Mouse (Mus musculus) neural tube, embryonic 10.5 days (tissue): ENCODE data around the gene Hebp1.

Experiments
- DNase-seq: peaks from one replicate; pipeline ENCODE4 v3.0.0-alpha.2; 2017; ENCODE audit warnings: low spot score; ENCODE audit errors: extremely low spot score

Hebp1 gene

GRCm38 (mm10) chr6:135162311-135162710 lies 35.5 kb downstream of the Hebp1 start:
- no peak for DNase-seq

DNA sequence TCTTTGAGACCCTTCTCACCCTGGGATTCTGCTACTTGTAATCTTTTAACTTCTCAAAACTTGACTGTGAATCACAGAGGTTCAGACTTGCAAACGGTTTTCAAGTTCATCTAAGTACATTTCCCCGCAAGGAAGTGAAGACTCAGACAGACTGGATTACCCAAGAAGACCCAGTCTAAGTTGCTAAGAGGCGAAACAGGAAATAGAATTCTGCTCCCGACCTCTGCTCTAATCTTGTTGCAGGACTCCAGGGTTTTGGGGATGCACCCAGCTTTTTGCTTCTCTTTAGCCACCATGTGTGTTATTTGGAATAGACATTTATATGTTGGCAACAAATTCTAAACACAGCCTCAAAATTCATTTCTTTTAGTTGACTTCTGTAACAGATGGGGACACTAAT lies 36.5 kb downstream of the Hebp1 start:
- DNase-seq: no peak

GRCm38 (mm10) chr6:135158509-135158908 lies 39.3 kb downstream of the Hebp1 start:
- no peak for DNase-seq

- no peak for DNase-seq
These were observed 40.3 kb downstream of the Hebp1 start for GRCm38 (mm10) chr6:135157496-135157895.

GRCm38 (mm10) chr6:135156597-135156996 lies 41.2 kb downstream of the Hebp1 start:
- DNase-seq: no peak

DNA sequence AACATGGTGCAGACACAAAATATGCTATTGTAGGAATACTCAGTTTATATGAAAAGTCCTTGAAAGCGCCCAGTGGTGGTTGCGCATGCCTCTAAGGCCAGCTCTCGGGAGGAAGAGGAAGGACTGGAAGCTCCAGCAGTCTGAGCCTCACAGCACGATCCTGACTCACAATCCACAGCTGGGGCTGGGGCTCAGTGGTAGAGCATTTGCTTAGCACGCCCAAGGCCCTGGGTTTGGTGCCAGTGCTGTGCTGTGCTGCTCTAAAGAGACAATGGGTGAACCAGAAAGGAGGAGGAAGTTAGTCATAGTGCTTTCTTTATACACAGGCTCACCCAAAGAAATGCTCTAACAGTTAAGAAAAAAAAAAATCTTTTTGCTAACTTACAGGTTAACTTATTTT lies 44.1 kb downstream of the Hebp1 start:
- DNase-seq: no peak

GRCm38 (mm10) chr6:135150311-135150710 lies 47.5 kb downstream of the Hebp1 start:
- no peak for DNase-seq

DNA sequence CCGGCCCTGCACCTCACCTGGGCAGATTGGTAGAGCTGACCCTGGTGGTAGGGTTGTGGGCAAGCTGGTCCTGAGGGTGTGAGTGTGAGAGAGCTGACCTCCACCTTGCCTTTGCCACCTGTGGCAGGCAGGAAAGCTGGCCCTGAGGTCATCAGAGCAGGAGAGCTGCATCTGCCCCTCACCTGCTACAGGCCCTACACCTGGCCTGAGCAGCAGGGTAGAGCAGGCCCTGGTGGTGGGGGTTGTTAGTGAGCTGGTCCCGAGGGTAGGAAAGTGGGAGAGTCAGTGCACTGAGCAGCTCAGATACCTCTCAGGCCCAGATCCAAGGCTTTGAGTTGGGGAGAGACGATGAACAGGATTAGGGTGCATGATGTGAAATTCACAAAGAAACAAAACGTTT lies 48.1 kb downstream of the Hebp1 start:
- no peak for DNase-seq

DNA sequence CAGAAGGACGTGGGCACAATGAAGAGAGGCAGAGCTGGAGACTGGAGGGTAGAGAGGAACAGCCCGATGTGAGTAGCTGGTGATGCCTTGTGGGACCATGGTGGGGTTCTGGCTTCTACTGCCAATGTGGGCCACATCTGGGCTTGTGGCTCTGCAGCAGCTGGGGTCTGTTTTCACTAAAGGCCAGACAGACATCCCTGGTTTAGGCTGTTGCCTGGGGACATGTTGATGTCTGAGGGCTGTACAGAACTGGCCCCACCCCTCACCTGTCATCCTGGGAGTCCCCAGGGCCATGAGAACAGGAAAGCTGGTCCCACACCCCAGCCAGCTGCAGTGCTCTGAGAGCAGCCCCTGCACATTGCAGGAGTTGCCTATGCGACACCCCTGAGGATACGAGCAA lies 48.6 kb downstream of the Hebp1 start:
- no peak for DNase-seq

GRCm38 (mm10) chr6:135148506-135148905 lies 49.3 kb downstream of the Hebp1 start:
- DNase-seq: no peak

DNA sequence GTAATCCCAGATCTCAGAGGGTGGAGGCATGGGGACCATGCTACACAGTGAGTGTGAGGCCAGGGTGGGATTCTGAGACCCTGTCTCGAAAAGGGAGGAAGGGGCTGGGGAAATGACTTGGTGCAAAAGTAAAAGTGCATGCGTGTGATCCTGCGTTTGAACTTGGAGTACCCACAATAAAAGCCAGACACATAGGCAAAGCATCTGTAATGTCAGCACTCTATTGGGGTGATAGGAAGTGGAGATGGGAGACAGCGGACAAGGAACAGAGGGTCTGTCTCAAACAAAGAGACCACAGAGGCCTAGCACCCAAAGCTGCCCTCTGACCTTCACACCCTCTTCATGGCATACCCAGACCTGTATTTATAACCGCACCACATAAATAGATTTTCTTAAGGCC lies 51.8 kb downstream of the Hebp1 start:
- no peak for DNase-seq

GRCm38 (mm10) chr6:135144516-135144915 lies 53.3 kb downstream of the Hebp1 start:
- DNase-seq: no peak

DNA sequence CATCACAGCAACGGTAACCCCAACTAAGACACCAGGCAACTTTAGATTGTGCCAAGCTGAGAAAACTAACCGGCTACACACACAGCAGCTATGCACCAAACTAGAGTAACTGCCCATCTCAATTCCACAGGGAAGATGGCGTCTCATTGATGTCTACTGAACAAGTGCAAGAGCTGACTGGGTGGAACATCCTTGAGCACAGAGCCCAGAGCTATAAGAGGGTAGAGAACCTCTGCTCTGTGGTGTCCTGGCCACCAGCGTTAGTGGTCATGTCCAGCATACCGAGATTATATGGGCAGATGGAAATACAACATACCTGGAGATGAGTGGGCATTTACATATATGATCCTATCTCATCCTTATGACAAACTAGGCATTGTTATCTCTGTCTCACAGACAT lies 54.7 kb downstream of the Hebp1 start:
- DNase-seq: no peak

DNA sequence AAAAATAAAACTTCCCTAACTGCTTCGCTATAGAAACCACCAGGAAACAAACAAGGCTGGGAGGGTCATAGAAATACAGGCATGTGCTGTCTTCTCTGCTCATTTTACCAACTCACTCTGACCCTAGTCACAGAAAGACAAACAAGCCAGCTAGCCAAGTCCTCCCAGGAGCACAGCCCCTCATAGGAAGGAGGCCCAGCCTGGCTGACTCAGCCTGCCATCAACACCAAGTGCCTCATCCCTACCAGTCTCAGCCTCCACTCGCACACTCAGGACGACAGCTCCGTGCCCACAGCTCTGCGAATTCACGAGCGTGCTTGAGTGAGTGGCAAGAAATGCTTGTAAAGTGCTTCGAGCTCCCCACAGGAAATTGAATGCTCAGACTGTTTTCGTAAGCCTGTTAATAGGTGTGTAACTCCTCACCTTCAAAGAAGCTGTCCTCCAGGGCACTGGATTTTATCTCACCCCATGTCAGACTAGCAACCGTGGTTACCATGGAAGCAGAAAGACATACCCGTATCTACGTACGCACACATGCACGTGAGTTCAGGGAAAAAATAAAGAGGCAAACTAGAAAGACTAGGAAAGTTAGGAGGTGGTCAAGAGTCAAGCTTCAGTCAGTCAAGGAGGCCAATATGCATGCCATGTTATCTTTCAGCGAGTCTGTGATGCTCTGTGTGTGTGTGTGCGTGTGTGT lies 56.2 kb downstream of the Hebp1 start:
- DNase-seq: no peak

DNA sequence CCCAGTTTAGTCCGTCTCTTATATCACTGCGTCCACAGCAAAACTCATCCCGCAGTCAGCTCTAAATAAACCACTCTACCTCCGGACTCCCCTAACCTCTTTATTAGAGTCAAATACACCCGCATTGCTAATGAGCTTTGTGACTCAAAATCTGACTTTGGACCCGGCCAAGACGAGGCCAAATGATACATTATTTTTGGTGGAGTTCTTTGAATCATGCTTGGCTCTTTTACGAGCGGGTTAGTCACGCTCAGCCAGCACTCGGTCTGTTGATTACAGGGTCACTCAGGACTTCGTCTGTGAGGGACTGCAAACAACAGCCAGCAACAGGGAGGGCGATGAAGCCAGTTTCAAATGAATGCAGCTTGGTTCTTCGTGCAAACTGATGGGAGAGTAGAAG lies 59.1 kb downstream of the Hebp1 start:
- no peak for DNase-seq

DNA sequence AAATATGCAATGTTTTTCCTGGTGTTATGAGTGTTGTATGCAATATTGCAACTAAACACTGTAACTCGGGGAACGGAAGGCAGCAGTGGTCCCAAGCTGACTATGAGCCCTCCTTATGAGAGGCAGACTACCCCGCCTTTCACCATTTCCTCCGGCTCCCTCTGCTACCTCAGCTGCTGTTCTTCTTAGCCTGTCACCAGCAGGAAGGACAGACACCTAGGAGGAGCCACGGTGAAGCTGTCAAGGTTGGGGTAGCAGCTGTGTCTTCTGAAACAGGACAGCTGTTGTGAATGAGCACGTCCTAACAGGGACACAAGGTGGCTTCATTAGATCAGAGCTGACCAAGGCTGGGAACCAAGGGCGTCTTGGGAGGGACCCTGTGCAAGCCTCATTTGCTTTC lies 59.6 kb downstream of the Hebp1 start:
- no peak for DNase-seq

- DNase-seq: no peak
These were observed 60.1 kb downstream of the Hebp1 start for GRCm38 (mm10) chr6:135137736-135138135.

- peak; percentile 64 for DNase-seq
These were observed 61.2 kb downstream of the Hebp1 start for GRCm38 (mm10) chr6:135136439-135137161.

DNA sequence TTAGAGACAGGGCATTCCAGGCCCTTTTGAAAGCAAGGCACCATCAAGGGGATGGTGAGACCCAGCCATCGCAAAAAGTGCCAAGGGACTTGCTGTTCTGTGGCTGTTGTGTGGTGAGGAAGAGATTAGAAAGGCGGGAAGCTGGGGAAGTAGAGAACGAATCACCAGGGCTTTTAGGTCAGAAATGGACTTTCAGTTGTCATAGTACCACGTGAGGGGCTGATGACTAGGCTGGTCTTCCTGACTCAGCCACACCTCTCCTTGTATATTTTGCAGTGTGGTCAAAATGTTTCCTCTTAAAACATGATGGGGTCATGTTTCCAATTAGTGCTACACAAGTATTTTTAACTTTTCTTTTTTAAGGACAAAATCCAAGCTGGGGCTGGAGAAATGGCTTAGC lies 62.1 kb downstream of the Hebp1 start:
- no peak for DNase-seq

DNA sequence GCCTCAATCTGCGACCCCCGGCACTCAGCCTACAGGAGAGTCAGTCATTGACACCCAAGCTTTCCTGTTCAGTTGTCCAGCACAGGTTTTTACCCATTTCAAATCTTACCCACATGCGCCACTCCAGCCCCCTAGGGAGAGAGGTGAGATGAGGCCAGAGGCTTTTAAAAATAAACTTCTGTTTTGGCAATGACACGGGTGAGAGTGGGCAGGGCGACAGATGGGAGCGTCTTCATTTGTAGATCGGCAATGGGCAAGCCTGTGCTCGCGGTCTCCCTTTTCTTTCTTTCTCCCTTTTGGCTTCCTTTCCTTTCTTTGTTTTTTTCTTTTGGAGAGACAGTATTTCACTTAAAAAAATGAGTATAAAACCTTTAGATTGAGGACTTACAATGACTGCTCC lies 64.3 kb downstream of the Hebp1 start:
- no peak for DNase-seq

GRCm38 (mm10) chr6:135133086-135133485 lies 64.7 kb downstream of the Hebp1 start:
- DNase-seq: no peak

- DNase-seq: no peak
These were observed 73.0 kb downstream of the Hebp1 start for GRCm38 (mm10) chr6:135124755-135125380.

GRCm38 (mm10) chr6:135118183-135118582 lies 79.6 kb downstream of the Hebp1 start, which contains the start of gene Gprc5d:
Gene Gprc5d, minus strand, starts transcription at chr6:135118283.
- DNase-seq: no peak
